Mouse (Mus musculus): ENCODE measurements around the gene Fndc11.

Fndc11 gene

GRCm38 (mm10) chr2:181272092-181272491 lies 52.3 kb downstream of the Fndc11 start:
- DNase-seq (ENCODE audit: low read depth) = no peak

Data from 416B (cell line).